Mouse (Mus musculus): ENCODE data around the gene Hnrnpa3.
"Not testable (repeated sequence)": the region's sequence is repeated elsewhere in the genome, so short reads cannot be mapped to it uniquely, and the experiment has no call there.

Gene Hnrnpa3

GRCm38 (mm10) chr2:75658727-75659628 is at the start of gene Hnrnpa3:
Gene Hnrnpa3, plus strand, starts transcription at chr2:75659261.
- peak; percentile 99 for DNase-seq (ENCODE audit: low spot score)

DNA sequence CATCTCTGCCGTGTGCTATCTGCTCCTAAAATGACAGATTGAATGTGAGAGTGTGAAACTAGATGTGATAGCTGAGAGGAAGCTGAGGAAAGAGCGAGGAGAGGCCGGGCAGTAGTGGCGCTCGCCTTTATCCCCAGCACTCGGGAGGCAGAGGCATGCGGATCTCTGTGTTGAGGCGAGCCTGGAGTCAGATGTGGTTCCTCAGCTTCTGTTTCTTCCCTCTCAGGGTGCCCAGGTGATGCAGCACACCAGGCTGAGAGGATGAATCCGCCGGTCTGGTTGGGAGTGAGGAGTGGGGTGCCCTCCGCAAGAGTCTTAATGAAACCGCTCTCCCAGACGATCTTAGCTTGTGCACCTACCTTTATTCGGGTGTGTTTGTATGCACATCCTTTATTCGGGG is 49.1 kb upstream of the Hnrnpa3 start:
- DNase-seq (ENCODE audit: low spot score), result no peak

DNA sequence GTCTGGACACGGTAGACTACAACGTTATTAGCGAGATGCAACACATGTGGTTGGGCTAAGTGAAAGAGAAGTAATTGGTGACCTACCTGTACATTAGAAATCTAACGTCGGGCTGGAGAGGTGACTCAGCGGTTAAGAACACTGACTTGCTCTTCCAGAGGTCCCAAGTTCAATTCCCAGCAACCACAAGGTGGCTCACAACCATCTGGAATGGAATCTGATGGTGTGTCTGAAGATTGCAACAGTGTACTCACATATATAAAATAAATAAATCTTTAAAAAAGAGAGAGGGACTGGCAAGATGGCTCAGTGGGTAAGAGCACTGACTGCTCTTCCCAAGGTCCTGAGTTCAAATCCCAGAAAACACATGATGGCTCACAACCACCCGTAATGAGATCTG is 48.5 kb upstream of the Hnrnpa3 start:
- DNase-seq (ENCODE audit: low spot score), result not testable (repeated sequence)

DNA sequence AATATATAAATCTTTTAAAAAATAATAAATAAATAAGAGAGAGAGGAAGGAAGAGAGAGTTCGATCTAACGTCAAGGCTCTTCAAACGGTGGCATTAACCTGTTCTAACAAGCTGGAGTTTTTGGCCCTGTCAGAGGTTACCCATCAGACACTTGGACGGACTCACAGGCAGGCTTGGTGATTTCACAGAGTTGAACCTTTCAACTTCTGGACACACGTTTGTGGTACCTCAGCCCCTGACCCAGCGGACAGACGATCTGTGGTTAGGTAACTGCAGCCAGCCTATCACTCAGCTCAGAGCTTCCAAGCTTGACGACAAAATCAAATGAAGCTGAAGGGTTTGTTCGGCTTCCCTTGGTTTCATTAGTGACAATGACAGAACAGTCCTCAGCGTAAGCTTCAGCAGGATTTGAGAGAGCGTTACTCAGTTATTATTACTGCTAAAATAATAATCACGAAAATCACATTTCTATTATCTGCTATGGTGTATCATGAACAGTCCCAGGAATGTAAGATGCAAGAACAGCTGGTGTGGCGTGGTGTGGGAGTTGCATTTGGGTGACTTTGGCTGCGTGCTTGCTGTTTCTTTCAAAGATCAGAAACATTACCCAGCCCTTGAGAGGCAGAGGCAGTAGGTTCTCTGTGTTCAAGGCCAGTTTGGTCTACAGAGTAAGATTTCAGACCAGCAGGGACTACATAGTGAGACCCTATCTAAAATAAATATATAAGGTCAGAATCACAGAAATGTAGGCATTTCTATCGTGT is 47.8 kb upstream of the Hnrnpa3 start:
- no peak for DNase-seq (ENCODE audit: low spot score)

DNA sequence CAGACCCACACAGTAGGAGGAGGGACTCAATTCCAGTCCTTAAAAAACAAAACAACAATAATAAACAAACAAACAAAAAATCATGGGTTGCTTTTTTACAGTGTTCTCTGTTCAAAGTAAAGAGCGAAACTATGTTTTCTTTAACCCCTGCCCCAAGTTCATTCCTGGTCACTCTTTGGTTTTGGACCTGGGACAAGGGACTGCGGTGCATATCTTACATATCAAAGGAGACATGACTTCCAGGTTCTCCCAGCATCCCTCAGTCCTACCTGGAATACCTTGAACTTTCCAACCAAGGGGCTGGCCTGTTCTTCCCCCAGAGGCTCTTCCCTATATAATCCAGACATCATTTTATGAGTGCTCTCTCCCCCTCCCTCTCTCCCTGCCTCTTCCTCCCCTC is 47.1 kb upstream of the Hnrnpa3 start:
- no peak for DNase-seq (ENCODE audit: low spot score)

DNA sequence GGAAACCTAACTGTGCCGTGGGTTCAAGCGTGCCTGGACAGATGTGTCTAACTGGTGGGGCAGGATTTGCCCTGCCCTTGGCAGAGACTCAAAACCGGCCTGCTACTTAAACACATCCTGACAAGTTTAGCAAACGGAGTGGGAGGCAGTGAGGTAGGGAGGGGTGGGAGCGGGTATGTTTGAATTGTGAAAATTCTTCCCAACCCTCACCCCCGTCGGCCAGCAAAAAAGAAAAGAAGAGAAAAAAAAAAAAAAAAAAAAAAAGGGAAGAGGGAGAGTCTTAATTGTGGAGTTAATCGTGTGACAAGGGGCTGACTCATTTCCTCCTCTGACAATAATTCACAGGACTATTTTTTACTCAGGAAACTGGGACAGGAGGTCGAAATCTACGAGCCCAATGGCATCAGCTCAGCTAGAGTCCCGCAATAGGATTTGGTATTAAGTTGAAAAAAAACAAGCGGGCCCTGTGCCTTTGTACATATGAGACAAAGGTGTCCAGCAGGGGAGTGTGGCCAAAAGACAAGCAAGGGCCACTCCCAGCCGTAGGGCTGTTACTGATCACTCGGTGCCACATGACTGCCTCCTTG is 46.0 kb upstream of the Hnrnpa3 start:
- DNase-seq (ENCODE audit: low spot score), result no peak

DNA sequence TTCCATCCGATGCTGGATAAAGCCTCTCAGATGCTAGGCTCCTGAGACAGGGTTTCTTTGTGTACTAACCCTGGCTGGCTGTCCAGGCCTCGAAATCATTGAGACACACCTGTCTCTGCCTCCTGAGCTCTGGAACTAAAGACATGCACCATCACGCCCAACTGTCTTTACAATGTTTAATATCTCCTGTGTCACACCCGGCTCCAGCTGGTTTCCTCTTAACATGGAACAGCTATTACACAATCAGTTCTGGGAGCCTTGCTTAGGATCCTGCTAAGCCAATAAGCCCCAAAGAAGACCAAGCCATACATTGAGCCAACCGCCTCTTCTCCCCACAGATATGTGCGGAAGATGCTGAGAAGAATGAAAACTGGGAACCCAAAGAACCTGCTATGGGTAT is 44.5 kb upstream of the Hnrnpa3 start:
- no peak for DNase-seq (ENCODE audit: low spot score)

GRCm38 (mm10) chr2:75616911-75617310 is 42.1 kb upstream of the Hnrnpa3 start:
- DNase-seq (ENCODE audit: low spot score), result no peak

- DNase-seq (ENCODE audit: low spot score), result no peak
These were observed 40.3 kb upstream of the Hnrnpa3 start for GRCm38 (mm10) chr2:75618712-75619111.

GRCm38 (mm10) chr2:75621873-75622654 is 37.0 kb upstream of the Hnrnpa3 start:
- no peak for DNase-seq (ENCODE audit: low spot score)

- DNase-seq (ENCODE audit: low spot score), result no peak
These were observed 34.0 kb upstream of the Hnrnpa3 start for GRCm38 (mm10) chr2:75625086-75625485.

GRCm38 (mm10) chr2:75626597-75627440 is 32.2 kb upstream of the Hnrnpa3 start:
- DNase-seq (ENCODE audit: low spot score), result no peak

DNA sequence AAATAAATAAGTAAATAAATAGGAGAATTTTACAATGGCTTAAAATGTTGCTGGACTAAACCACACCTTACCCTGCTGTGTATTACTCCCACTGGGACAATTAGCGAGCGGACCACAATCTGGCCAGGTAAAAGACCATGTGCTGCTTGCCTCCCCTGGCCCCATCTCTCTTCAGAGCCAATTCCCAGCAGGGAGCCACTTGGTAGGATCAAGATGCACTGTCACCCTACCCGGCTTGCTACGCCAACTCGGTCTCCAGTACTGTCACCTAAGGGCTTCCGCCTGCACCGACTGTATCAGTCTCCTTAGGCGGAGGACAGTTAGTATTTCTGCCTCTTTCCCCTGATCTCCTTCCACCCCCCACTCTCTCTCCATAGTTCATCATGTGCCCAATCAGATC is 30.6 kb upstream of the Hnrnpa3 start:
- no peak for DNase-seq (ENCODE audit: low spot score)

DNA sequence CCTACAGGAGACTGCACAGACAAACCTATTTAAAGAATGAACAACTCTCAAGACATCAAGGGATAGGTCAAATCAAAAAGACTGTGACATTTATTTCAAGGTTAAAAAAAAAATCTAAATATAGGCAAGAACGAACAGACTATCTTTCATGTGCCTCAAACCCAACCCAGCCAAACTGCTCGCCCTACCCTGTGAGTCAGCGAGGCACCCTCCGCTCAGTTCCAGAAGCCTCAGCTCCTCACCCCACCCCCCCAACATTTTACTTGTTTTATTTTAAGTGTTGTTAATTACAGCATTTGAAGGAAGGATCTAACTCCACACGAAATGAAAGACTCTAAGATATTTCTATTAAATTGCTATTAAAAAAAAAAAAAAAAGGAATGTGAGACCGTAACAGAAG is 27.6 kb upstream of the Hnrnpa3 start:
- no peak for DNase-seq (ENCODE audit: low spot score)

GRCm38 (mm10) chr2:75632043-75632442 is 27.0 kb upstream of the Hnrnpa3 start:
- no peak for DNase-seq (ENCODE audit: low spot score)

DNA sequence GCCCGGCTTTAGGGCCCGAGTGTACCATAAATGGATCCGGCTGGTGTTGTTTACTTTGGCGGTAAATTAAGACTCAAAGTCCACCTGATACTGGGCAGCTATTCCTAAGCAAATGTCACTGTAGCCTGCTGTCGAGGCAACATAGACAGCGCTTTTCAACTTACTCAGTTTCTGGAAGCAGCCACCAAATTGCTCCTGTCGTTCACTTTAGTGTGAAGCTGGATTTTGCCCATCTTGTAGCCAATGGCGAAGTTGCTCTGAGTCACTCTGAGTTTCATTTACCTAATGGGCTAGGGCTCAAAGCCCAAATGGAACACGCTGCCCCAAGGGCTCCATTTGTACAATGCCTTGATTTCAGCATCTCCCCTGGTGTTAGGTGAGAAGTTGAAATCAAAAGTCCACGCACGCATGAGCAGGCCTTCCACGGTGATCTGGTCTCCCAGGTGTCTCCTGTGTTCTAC is 26.3 kb upstream of the Hnrnpa3 start:
- no peak for DNase-seq (ENCODE audit: low spot score)

DNA sequence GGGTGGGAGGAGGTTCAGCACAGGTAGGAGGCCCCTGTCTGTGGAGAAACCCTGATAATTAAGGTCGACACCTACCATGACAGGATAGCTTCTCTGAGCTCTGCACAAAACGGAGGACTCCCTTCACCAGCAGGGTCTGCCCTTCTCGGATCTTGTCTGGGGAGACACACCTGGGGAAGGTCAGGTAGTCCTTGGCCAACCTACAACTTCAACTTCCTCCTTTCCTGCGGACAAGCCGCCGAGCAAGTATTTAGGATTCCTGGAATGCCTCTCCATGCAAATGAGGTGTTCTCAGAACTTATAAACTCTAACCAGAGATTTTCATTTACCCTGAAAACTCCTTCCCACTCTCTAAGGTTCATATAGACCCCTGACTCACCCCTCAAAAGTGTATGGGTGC is 25.7 kb upstream of the Hnrnpa3 start:
- no peak for DNase-seq (ENCODE audit: low spot score)

DNA sequence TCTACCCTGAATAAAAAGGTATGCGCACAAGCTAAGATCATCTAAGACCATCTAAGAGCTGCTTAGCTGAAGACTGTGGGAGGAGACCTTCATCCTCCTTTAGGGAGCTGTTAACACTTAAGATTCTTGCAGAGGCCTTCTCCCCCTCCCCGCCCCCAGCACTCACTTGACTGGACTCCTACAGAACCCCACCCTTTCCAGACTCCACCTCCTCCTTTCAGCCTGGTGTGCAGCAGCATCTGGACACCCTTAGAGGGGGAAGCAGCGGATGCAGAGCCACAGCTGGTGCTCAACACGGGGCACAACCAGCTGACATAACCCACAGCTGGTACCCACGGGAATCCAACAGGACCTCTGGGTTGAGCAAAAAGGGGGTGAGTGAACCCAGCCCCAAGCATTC is 25.3 kb upstream of the Hnrnpa3 start:
- no peak for DNase-seq (ENCODE audit: low spot score)

GRCm38 (mm10) chr2:75634431-75634830 is 24.6 kb upstream of the Hnrnpa3 start:
- DNase-seq (ENCODE audit: low spot score), result not testable (repeated sequence)

- DNase-seq (ENCODE audit: low spot score), result no peak
These were observed 22.6 kb upstream of the Hnrnpa3 start for GRCm38 (mm10) chr2:75636261-75637054.

Measured in spleen, adult 12 weeks (tissue).